Mouse (Mus musculus) stomach, postnatal 0 days (tissue): ENCODE measurements around the gene Upp2.

Source experiments
- CTCF ChIP-seq: IDR thresholded peaks from 2 replicates; pipeline ENCODE4 v1.5.1; 2016; ENCODE audit warnings: antibody characterized with exemption, low read depth, mild to moderate bottlenecking, moderate library complexity
- EP300 ChIP-seq: optimal IDR thresholded peaks from 2 replicates; pipeline ENCODE3; 2016; ENCODE audit warnings: antibody characterized with exemption

GRCm38 (mm10) chr2:58527786-58528185 is 39.3 kb upstream of the Upp2 start:
- no peak for TF ChIP-seq CTCF
- no peak for TF ChIP-seq EP300
